Mouse (Mus musculus) kidney, adult 2 months (tissue): ENCODE data around the gene 2510039O18Rik.

Experiments
- CTCF ChIP-seq: fragments of 200-500 bp; conservative IDR thresholded peaks from 2 replicates; pipeline ENCODE4 v1.5.1; 2011; ENCODE audit warnings: low read depth, mild to moderate bottlenecking, control low read depth, low read length, moderate library complexity, mixed read lengths; ENCODE audit not compliant: insufficient read depth, insufficient read length
- POLR2A ChIP-seq: fragments of 200-500 bp; IDR thresholded peaks from one replicate; pipeline ENCODE4 v1.6.1; 2011; ENCODE audit warnings: low read depth, low read length, control low read depth

GRCm38 (mm10) chr4:147985205-147986132, 44.8 kb downstream of the 2510039O18Rik start, which contains the start of gene Nppb:
- no peak for TF ChIP-seq CTCF
- TF ChIP-seq POLR2A: no peak
